Mouse (Mus musculus): ENCODE data around the gene Plekhj1. TPM values are rescaled to one million over a fixed set of nuclear protein-coding genes. Genes with fewer than 3 reads are reported as not detected.

The Plekhj1 gene
- 10 to 100 TPM; 71.4 to 87.6 TPM for total RNA-seq (2023)

DNA sequence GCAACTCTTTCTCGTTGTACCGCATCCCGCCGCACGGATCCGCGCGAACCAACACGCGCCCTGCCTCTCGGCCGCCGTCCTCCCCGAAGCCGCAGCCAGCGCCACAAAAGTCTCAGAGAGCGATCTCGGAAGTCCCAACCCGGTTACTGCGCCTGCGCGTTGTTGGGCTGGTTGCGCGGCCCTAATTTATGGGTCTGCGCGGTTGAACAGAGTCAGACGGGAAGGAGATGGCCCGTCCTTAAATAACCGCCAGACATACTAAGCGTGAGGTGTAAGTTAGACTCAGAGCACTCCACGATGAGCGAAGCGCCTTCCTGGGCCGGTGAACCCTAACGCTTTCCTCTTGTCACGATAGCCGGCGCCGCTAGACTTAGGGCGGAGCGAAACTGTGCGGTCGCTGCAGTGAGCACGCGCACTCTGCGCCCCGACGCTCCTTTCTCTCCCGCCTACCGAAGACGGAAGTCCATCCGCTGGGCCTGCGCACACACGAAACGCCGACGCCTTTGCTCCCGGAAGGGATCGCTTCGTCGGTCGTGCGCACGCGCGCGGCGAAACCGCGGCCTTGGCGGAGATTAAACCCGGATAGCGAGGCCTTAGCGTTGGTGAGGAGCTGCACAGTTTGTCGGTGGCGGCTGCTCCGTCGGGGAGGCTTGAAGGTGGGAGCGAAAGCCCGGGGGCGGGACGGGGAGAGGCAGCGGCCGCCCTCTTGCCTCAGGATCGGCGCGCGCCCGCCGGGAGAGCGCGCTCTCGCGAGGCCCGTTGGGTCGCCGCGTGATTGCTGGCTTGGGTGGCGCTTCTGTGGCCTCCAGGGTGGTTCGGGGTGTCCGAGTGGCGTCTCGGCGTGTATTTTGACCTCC lies at the start of gene Plekhj1, which contains the start of gene Sf3a2:
Gene Plekhj1, minus strand, starts transcription at position 477 of the 857 bp plus-strand sequence.
Gene Sf3a2, plus strand, starts transcription at position 49 of the 857 bp plus-strand sequence.

DNA sequence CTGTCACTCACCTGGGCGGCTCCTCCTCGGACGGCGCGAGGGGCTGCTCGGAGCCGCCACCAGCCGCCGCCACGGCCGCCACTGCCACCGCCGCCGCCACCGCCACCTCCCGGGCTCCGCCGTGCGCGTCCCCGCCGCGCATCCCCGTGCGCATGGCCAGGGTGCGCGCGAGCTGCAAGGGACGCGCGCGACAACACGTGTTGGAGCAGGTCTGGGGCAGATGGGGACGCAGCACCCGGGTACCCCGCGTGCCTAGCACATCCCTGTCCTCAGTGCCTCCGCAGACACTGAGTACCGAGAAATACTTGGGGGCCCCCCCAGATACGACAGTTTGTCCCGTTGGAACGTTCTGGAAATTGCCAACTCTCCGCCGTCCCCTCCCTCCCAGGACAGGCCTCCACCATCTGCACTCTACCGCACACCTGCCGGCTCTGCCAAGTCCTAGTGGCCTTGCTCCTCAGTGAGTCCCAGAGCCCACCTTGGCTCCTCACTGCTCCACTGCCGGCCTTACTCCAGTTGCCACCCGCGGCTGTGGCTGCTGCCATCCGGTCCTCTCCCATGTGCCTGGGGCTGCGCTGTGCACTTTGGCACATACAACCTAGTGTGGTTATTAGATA lies 45.6 kb upstream of the Plekhj1 start, which contains the start of gene Lingo3:
Gene Lingo3, minus strand, starts transcription at position 109 of the 617 bp plus-strand sequence.

DNA sequence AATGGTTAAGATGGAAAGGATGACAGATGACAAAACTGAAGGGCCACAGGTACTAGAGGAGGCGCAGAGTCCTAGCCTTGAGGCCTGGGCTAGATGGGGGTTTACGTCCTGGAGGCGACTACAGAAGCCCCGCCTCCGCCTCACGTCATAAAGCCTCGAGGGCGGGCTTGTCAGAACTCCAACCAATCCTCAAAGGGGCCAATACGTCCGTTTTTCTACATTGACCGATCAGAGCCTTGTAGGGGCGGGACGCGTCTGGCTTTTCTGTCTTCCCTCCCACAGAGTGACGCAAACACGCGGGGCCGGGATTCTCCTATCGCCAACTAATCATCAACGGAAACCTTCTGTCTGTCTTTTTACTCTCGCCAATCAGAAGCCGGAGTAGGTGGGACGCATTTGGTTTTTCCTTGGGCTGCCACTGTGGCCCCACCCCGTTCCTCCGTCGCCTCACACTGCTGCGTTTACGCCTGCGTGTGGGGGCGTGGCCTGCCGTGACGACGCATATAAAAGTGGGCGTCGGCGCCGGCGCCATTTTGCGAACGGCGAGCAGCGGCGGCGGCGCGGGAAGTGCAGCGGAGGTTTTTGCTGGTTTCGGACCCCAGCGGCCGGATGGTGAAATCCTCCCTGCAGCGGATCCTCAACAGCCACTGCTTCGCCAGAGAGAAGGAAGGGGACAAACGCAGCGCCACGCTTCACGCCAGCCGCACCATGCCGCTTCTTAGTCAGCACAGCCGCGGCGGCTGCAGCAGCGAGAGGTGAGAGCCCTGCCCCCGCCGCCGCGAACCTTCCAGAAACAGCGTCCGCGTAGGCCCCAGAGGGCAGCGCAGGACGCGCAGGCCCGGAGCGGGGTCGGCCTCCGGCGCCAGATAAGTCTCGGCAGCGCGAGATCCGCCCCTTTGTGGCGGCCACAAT lies 28.0 kb upstream of the Plekhj1 start, which contains the start of gene Oaz1:
Gene Oaz1, plus strand, starts transcription at position 506 of the 912 bp plus-strand sequence.

DNA sequence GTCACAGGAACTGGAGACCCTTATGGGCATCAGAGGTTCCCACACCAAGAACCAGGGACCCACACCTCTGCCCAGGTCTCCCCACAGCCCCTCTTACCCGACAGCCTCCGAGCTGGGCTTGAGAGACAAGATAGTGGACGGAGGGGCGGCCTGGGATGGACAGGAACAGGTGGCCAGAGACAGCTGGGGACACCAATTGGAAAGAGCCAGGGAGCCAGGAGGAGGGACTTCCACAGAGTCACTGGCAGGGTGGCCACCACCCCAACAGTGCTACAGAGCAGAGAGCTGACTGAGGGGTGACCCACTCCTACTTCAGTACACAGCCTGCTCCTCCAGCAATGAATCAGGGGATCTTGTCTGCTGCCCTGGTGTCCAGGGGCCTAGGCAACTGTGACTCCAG lies 14.9 kb upstream of the Plekhj1 start, which contains the start of gene Jsrp1:
Gene Jsrp1, minus strand, starts transcription at position 133 of the 400 bp plus-strand sequence.

DNA sequence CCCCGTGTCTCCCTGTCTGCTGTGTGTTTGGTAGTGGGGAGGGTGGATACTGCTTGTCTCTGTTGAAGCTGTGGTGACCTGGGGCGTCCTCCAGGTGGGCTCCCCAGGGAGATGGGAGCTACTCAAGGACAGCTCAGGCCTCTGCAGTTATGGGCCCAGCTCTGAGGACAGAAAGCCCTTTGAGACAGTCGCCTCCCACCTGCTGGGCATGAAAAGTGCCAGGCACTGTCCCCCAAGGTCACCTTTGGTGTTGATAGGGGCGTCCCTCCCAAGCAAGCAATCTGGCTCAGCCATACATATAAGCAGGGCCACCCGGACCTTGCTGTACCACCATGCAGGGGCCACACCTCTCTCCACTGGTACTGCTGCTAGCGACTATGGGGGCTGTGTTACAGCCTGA lies 6.5 kb upstream of the Plekhj1 start, which contains the start of gene Amh:
Gene Amh, plus strand, starts transcription at position 328 of the 400 bp plus-strand sequence.

DNA sequence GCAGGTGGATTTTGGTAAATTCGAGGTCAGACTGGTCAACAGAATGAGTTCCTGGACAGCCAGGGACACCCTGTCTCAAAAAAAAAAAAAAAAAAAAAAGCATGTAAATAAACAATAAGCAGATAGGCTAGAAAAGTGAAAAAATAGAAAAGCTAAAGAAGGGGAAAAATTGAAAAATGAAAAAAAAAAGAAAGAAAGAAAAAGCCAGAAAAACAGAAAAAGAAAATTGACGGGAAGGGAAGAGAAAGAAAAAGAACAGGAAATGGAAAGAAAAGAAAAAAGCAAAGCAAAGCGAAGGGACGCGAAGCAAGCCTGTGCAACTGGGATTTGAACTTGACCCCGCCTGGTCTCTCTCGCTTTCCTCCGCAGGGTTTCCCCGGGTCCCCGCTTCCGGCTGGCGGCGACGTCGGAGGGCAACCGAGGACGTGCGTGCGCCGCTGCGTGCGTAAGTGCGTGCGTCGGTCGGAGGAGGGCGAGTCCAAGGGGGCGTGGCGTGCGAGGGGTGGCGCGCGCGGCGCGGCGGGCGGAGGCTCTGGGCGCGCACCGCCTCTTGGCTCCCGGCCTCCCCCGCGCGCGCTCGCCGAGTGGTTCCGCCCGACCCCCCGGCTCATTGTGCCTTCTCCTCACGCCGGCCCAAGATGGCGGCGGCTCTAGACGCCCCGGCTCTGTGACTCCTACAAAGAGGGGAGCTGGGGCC lies 43.7 kb downstream of the Plekhj1 start, which contains the start of gene Dot1l:
Gene Dot1l, plus strand, starts transcription at position 613 of the 697 bp plus-strand sequence.

Other genes starting within 250 kb of the Plekhj1 start
- gene Rexo1, start 237.1 kb downstream of the Plekhj1 start, total RNA-seq (2023) = 10 to 100 TPM; 57.9 to 70.1 TPM
- 1 to 10 TPM; 8.1 to 9.0 TPM for gene Klf16, start 221.3 kb downstream of the Plekhj1 start, total RNA-seq (2023)
- 10 to 100 TPM; 49.2 to 49.7 TPM for gene Abhd17a, start 208.3 kb downstream of the Plekhj1 start, total RNA-seq (2023)
- 10 to 100 TPM; 10.7 to 11.9 TPM for gene Scamp4, start 195.8 kb downstream of the Plekhj1 start, total RNA-seq (2023)
- 1 to 10 TPM; 1.4 to 3.0 TPM for gene Adat3, start 195.7 kb downstream of the Plekhj1 start, total RNA-seq (2023)
- 1 to 10 TPM in 1 of 2 experiments, under 1 TPM in 1; 0.69 to 1.1 TPM for gene Gm49322, start 192.6 kb downstream of the Plekhj1 start, total RNA-seq (2023)
- gene Csnk1g2, start 175.8 kb downstream of the Plekhj1 start, total RNA-seq (2023) = 100 to 1,000 TPM; 131 TPM
- gene Btbd2, start 141.6 kb downstream of the Plekhj1 start, total RNA-seq (2023) = 10 to 100 TPM; 14.8 to 25.5 TPM
- 100 to 1,000 TPM; 173 to 188 TPM for gene Mknk2, start 120.5 kb downstream of the Plekhj1 start, total RNA-seq (2023)
- gene Mob3a, start 96.6 kb downstream of the Plekhj1 start, total RNA-seq (2023) = 100 to 1,000 TPM; 137 to 153 TPM
- 10 to 100 TPM; 15.2 to 15.8 TPM for gene Izumo4, start 96.4 kb downstream of the Plekhj1 start, total RNA-seq (2023)
- gene Ap3d1, start 56.4 kb downstream of the Plekhj1 start, total RNA-seq (2023) = 100 to 1,000 TPM in 1 of 2 experiments, 10 to 100 TPM in 1; 82.9 to 110 TPM
- gene Dot1l, start 43.4 kb downstream of the Plekhj1 start, total RNA-seq (2023) = 10 to 100 TPM; 25.7 to 29.4 TPM
- gene Sf3a2, start 428 bp downstream of the Plekhj1 start, total RNA-seq (2023) = 10 to 100 TPM; 46.8 to 52.8 TPM
- under 1 TPM; 0.37 to 0.76 TPM for gene Amh, start 6.6 kb upstream of the Plekhj1 start, total RNA-seq (2023)
- not detected for gene Jsrp1, start 14.9 kb upstream of the Plekhj1 start, total RNA-seq (2023)
- gene Oaz1, start 28.0 kb upstream of the Plekhj1 start, total RNA-seq (2023) = 100 to 1,000 TPM; 575 to 577 TPM
- not detected for gene Lingo3, start 45.4 kb upstream of the Plekhj1 start, total RNA-seq (2023)
- gene Lsm7, start 56.6 kb upstream of the Plekhj1 start, total RNA-seq (2023) = 10 to 100 TPM; 16.3 to 17.5 TPM
- 10 to 100 TPM; 23.0 to 25.9 TPM for gene Sppl2b, start 56.6 kb upstream of the Plekhj1 start, total RNA-seq (2023)
- gene Tmprss9, start 73.2 kb upstream of the Plekhj1 start, total RNA-seq (2023) = not detected
- 10 to 100 TPM; 43.0 to 50.4 TPM for gene Timm13, start 102.3 kb upstream of the Plekhj1 start, total RNA-seq (2023)
- gene Lmnb2, start 119.6 kb upstream of the Plekhj1 start, total RNA-seq (2023) = 10 to 100 TPM; 20.5 to 24.4 TPM
- gene Gadd45b, start 131.4 kb upstream of the Plekhj1 start, total RNA-seq (2023) = 10 to 100 TPM; 24.5 to 33.7 TPM
- gene Gng7, start 216.3 kb upstream of the Plekhj1 start, total RNA-seq (2023) = 1 to 10 TPM in 1 of 2 experiments, under 1 TPM in 1; 0.58 to 1.3 TPM
- gene Diras1, start 227.0 kb upstream of the Plekhj1 start, total RNA-seq (2023) = not detected
- gene Slc39a3, start 238.8 kb upstream of the Plekhj1 start, total RNA-seq (2023) = 10 to 100 TPM; 11.6 to 13.3 TPM

Measured in neutrophil, adult 59 days (primary cell).